Mouse (Mus musculus) adrenal gland, postnatal 36 days (tissue): ENCODE data around the gene Rhox3e. TPM values are rescaled to one million over a fixed set of nuclear protein-coding genes. Genes with fewer than 3 reads are reported as not detected.
"Not testable (repeated sequence)": the region's sequence is repeated elsewhere in the genome, so short reads cannot be mapped to it uniquely, and the experiment has no call there.

Experiments
- DNase-seq, 2 experiments: peaks; one replicate each; pipeline ENCODE4 v3.0.0; 2021; ENCODE audit warnings: mixed read lengths in 1 of 2
- long read RNA-seq, 2 experiments: library from polyadenylated mRNA; stranded (forward); transcript quantifications; one replicate each; pipeline ENCODE4 v2.0.0; 2021; ENCODE audit warnings: borderline sequencing depth in 2 of 2
- total RNA-seq, 2 experiments: library from RNA; stranded (reverse); gene quantifications; 2 replicates each; pipeline ENCODE4 v1.2.3; 2021

The Rhox3e gene
- total RNA-seq: not detected
- long read RNA-seq, experiment 1: 0 reads
- long read RNA-seq, experiment 2: 0 reads

GRCm38 (mm10) chrX:37541719-37542118 lies at the start of gene Rhox3e:
Gene Rhox3e (plus strand): TSS chrX:37542019.
- DNase-seq: not testable (repeated sequence)

DNA sequence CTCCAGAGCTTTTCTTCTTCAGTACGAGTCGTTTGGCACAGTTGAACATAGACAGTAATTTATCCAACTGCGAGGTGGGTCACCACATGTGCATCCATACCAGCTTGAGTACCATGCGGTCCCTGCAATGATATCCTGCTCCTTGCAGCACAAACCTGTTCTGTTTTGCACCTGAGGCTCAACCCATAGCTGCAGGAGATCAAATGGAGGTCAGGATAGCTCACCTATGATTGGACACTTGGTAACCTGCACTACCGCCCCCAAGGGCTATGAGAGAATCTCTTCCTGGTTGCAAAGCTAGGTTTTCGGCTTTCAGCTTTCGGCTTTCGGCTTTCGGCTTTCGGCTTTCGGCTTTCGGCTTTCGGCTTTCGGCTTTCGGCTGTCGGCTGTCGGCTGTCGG lies 27.8 kb upstream of the Rhox3e start, which contains the start of gene Rhox4d:
Gene Rhox4d (plus strand): TSS at position 301 of the 400 bp plus-strand sequence.
- not testable (repeated sequence) for DNase-seq

GRCm38 (mm10) chrX:37530152-37530551 lies 11.7 kb upstream of the Rhox3e start, which contains the start of gene Rhox2e:
Gene Rhox2e (plus strand): TSS chrX:37530452.
- not testable (repeated sequence) for DNase-seq

DNA sequence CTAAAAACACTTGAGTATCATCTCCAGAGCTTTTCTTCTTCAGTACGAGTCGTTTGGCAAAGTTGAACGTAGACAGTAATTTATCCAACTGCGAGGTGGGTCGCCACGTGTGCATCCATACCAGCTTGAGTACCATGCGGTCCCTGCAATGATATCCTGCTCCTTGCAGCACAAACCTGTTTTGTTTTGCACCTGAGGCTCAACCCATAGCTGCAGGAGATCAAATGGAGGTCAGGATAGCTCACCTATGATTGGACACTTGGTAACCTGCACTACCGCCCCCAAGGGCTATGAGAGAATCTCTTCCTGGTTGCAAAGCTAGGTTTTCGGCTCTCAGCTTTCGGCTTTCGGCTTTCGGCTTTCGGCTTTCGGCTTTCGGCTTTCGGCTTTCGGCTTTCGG lies 15.3 kb downstream of the Rhox3e start, which contains the start of gene Rhox4e:
Gene Rhox4e (plus strand): TSS at position 301 of the 400 bp plus-strand sequence.
- not testable (repeated sequence) for DNase-seq

GRCm38 (mm10) chrX:37571105-37571504 lies 29.3 kb downstream of the Rhox3e start, which contains the start of gene Rhox2f:
Gene Rhox2f (plus strand): TSS chrX:37571405.
- not testable (repeated sequence) for DNase-seq

DNA sequence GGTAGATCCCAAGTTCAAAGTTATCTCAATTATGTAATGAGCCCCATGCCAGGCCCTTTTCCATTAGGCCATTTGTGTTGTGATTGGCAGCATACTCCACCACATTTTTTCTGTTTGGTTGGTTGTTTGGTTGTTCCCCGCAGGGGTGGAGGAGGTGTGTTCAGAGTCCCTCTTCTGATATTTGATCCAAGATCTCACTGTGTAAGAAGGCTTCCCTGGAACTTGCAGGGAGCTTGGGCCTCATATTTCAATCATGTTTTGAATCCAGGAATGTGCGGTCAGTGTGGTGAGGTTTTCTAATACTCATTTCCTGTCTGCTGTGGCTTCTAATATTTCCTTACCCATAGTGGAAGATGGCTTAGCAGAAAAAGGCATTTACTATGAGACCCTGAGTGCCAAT lies 30.8 kb downstream of the Rhox3e start:
- not testable (repeated sequence) for DNase-seq

GRCm38 (mm10) chrX:37580692-37581091 lies 38.9 kb downstream of the Rhox3e start, which contains the start of gene Rhox3f:
Gene Rhox3f (plus strand): TSS chrX:37580992.
- not testable (repeated sequence) for DNase-seq

Other genes starting within 250 kb of the Rhox3e start
- gene Rhox3a2, start 162.0 kb upstream of the Rhox3e start, total RNA-seq: not detected
- gene Rhox4a2, start 151.2 kb upstream of the Rhox3e start, total RNA-seq: not detected
- gene Rhox2b, start 130.0 kb upstream of the Rhox3e start, total RNA-seq: not detected
- gene Rhox4b, start 109.5 kb upstream of the Rhox3e start, total RNA-seq: not detected
- gene Rhox2c, start 88.3 kb upstream of the Rhox3e start, total RNA-seq: not detected
- not detected for gene Rhox3c, start 83.4 kb upstream of the Rhox3e start, total RNA-seq
- not detected for gene Rhox4c, start 61.7 kb upstream of the Rhox3e start, total RNA-seq
- gene Rhox2d, start 48.6 kb upstream of the Rhox3e start, total RNA-seq: not detected
- gene Rhox4d, start 27.7 kb upstream of the Rhox3e start, total RNA-seq: not detected
- not detected for gene Rhox2e, start 11.6 kb upstream of the Rhox3e start, total RNA-seq
- not detected for gene Rhox4e, start 15.4 kb downstream of the Rhox3e start, total RNA-seq
- not detected for gene Rhox2f, start 29.4 kb downstream of the Rhox3e start, total RNA-seq
- gene Rhox3f, start 39.0 kb downstream of the Rhox3e start, total RNA-seq: not detected
- not detected for gene Rhox4f, start 65.7 kb downstream of the Rhox3e start, total RNA-seq
- not detected for gene Rhox3g, start 86.6 kb downstream of the Rhox3e start, total RNA-seq
- not detected for gene Rhox2g, start 101.5 kb downstream of the Rhox3e start, total RNA-seq
- not detected for gene Rhox4g, start 109.3 kb downstream of the Rhox3e start, total RNA-seq
- not detected for gene Rhox3h, start 126.7 kb downstream of the Rhox3e start, total RNA-seq
- gene Rhox2h, start 131.3 kb downstream of the Rhox3e start, total RNA-seq: not detected